Mouse (Mus musculus) erythroid progenitor cell, adult 5-6 weeks (primary cell): Measurements from ENCODE around the gene Inpp4a. TPM values are rescaled to one million over a fixed set of nuclear protein-coding genes. Genes with fewer than 3 reads are reported as not detected.

Experiments used
- total RNA-seq, 2 experiments: library from RNA; stranded (forward) in 1 of 2; stranded (reverse) in 1 of 2; fragments of 150-400 nt in 1 of 2; fragments of 186-747, 209-891 nt in 1 of 2; gene quantifications; 2 replicates each; pipeline versions ENCODE4 v1.2.3 to v1.2.4; 2015 to 2017; ENCODE audit warnings: low replicate concordance in 2 of 2

Inpp4a gene
- total RNA-seq, 2 experiments from 2014 or later: 2.2 to 6.7 TPM

Other genes with a start within 250 kb of the Inpp4a start
- not detected in 2 replicates for gene Cnga3, start 85.4 kb upstream of the Inpp4a start, total RNA-seq (2015; ENCODE audit: low replicate concordance)
- gene Cnga3, start 85.4 kb upstream of the Inpp4a start, total RNA-seq (2017; ENCODE audit: low replicate concordance): not detected in 2 replicates
- gene Coa5, start 130.2 kb downstream of the Inpp4a start, total RNA-seq (2015; ENCODE audit: low replicate concordance): 25.6 and 26.0 TPM in 2 replicates
- 11.6 and 17.6 TPM in 2 replicates for gene Coa5, start 130.2 kb downstream of the Inpp4a start, total RNA-seq (2017; ENCODE audit: low replicate concordance)
- gene Unc50, start 130.3 kb downstream of the Inpp4a start, total RNA-seq (2015; ENCODE audit: low replicate concordance): 27.7 and 39.6 TPM in 2 replicates
- gene Unc50, start 130.3 kb downstream of the Inpp4a start, total RNA-seq (2017; ENCODE audit: low replicate concordance): 7.6 and 16.2 TPM in 2 replicates
- gene Mgat4a, start 241.2 kb downstream of the Inpp4a start, total RNA-seq (2015; ENCODE audit: low replicate concordance): 3.4 and 4.7 TPM in 2 replicates
- 0.91 and 2.6 TPM in 2 replicates for gene Mgat4a, start 241.2 kb downstream of the Inpp4a start, total RNA-seq (2017; ENCODE audit: low replicate concordance)